Mouse (Mus musculus): ENCODE measurements at regions not wholly inside any gene's neighbourhood (a gene's known extent, or its start where the extent isn't known, plus 50 kb on each side); places are given as distances from the start of the nearest gene placed in this dataset.

GRCm38 (mm10) chr13:115541167-115541566 lies 439.4 kb upstream of the Itga1 start:
- H3K27me3 ChIP-seq (ENCODE audit: control insufficient read depth, insufficient read depth, low read length, poor library complexity, severe bottlenecking): no peaks in the 10 kb centered on the region
- no peaks in the 10 kb centered on the region for H3K36me3 ChIP-seq (ENCODE audit: control insufficient read depth, insufficient read depth, low read length, poor library complexity, severe bottlenecking)
- no peak overlapping the region for H3K9ac ChIP-seq (ENCODE audit: low read depth, poor library complexity, severe bottlenecking)
- no peak overlapping the region for H3K27ac ChIP-seq (ENCODE audit: insufficient read depth, low read length)
- no peak overlapping the region for H3K4me3 ChIP-seq (ENCODE audit: low read depth, low read length)
- H3K4me1 ChIP-seq (ENCODE audit: control insufficient read depth, insufficient read depth, low read length): no peaks in the 10 kb centered on the region
- TF ChIP-seq EP300 (IDR thresholded peaks at IDR 0.05; ENCODE audit: insufficient read depth, low read depth, low read length) (no peak), POLR2A (IDR thresholded peaks at IDR 0.05; ENCODE audit: insufficient read depth, low read length) (no peak), CTCF (IDR thresholded peaks at IDR 0.05; ENCODE audit: low read depth, low read length) (no peak)
- H3K9me3 ChIP-seq (replicated peaks; ENCODE audit: control insufficient read depth, insufficient read depth, low read length, poor library complexity, severe bottlenecking): no peaks in the 10 kb centered on the region

- H3K27ac ChIP-seq (ENCODE audit: insufficient read depth, low read length): no peak overlapping the region
- H3K4me1 ChIP-seq (ENCODE audit: control insufficient read depth, insufficient read depth, low read length): no peaks in the 10 kb centered on the region
- no peak overlapping the region for H3K9ac ChIP-seq (ENCODE audit: low read depth, poor library complexity, severe bottlenecking)
- H3K9me3 ChIP-seq (replicated peaks; ENCODE audit: control insufficient read depth, insufficient read depth, low read length, poor library complexity, severe bottlenecking): no peaks in the 10 kb centered on the region
- TF ChIP-seq POLR2A (IDR thresholded peaks at IDR 0.05; ENCODE audit: insufficient read depth, low read length): no peak
- TF ChIP-seq EP300 (IDR thresholded peaks at IDR 0.05; ENCODE audit: insufficient read depth, low read depth, low read length): no peak
- TF ChIP-seq CTCF (IDR thresholded peaks at IDR 0.05; ENCODE audit: low read depth, low read length): no peak
- H3K4me3 ChIP-seq (ENCODE audit: low read depth, low read length): no peak overlapping the region
- no peaks in the 10 kb centered on the region for H3K36me3 ChIP-seq (ENCODE audit: control insufficient read depth, insufficient read depth, low read length, poor library complexity, severe bottlenecking)
- no peaks in the 10 kb centered on the region for H3K27me3 ChIP-seq (ENCODE audit: control insufficient read depth, insufficient read depth, low read length, poor library complexity, severe bottlenecking)
Measured at GRCm38 (mm10) chr13:115535900-115536299, 434.1 kb upstream of the Itga1 start.

- H3K4me1 ChIP-seq (ENCODE audit: control insufficient read depth, insufficient read depth, low read length): no peaks in the 10 kb centered on the region
- no peak for TF ChIP-seq EP300 (IDR thresholded peaks at IDR 0.05; ENCODE audit: insufficient read depth, low read depth, low read length)
- no peak for TF ChIP-seq POLR2A (IDR thresholded peaks at IDR 0.05; ENCODE audit: insufficient read depth, low read length)
- no peak for TF ChIP-seq CTCF (IDR thresholded peaks at IDR 0.05; ENCODE audit: low read depth, low read length)
- H3K27ac ChIP-seq (ENCODE audit: insufficient read depth, low read length): no peak overlapping the region
- no peak overlapping the region for H3K4me3 ChIP-seq (ENCODE audit: low read depth, low read length)
- H3K36me3 ChIP-seq (ENCODE audit: control insufficient read depth, insufficient read depth, low read length, poor library complexity, severe bottlenecking): no peaks in the 10 kb centered on the region
- no peak overlapping the region for H3K9ac ChIP-seq (ENCODE audit: low read depth, poor library complexity, severe bottlenecking)
- no peaks in the 10 kb centered on the region for H3K27me3 ChIP-seq (ENCODE audit: control insufficient read depth, insufficient read depth, low read length, poor library complexity, severe bottlenecking)
- no peaks in the 10 kb centered on the region for H3K9me3 ChIP-seq (replicated peaks; ENCODE audit: control insufficient read depth, insufficient read depth, low read length, poor library complexity, severe bottlenecking)
Measured at GRCm38 (mm10) chr13:115513914-115514313, 412.1 kb upstream of the Itga1 start.

- TF ChIP-seq EP300 (IDR thresholded peaks at IDR 0.05; ENCODE audit: insufficient read depth, low read depth, low read length) (no peak), CTCF (IDR thresholded peaks at IDR 0.05; ENCODE audit: low read depth, low read length) (no peak), POLR2A (IDR thresholded peaks at IDR 0.05; ENCODE audit: insufficient read depth, low read length) (no peak)
- no peaks in the 10 kb centered on the region for H3K27me3 ChIP-seq (ENCODE audit: control insufficient read depth, insufficient read depth, low read length, poor library complexity, severe bottlenecking)
- H3K4me3 ChIP-seq (ENCODE audit: low read depth, low read length): no peak overlapping the region
- H3K4me1 ChIP-seq (ENCODE audit: control insufficient read depth, insufficient read depth, low read length): no peaks in the 10 kb centered on the region
- no peaks in the 10 kb centered on the region for H3K9me3 ChIP-seq (replicated peaks; ENCODE audit: control insufficient read depth, insufficient read depth, low read length, poor library complexity, severe bottlenecking)
- H3K27ac ChIP-seq (ENCODE audit: insufficient read depth, low read length): no peak overlapping the region
- H3K36me3 ChIP-seq (ENCODE audit: control insufficient read depth, insufficient read depth, low read length, poor library complexity, severe bottlenecking): no peaks in the 10 kb centered on the region
- H3K9ac ChIP-seq (ENCODE audit: low read depth, poor library complexity, severe bottlenecking): no peak overlapping the region
Measured at GRCm38 (mm10) chr13:115512214-115512613, 410.4 kb upstream of the Itga1 start.

GRCm38 (mm10) chr13:115508646-115509045 lies 406.9 kb upstream of the Itga1 start:
- Histone ChIP-seq H3K9me3 (replicated peaks; ENCODE audit: control insufficient read depth, insufficient read depth, low read length, poor library complexity, severe bottlenecking) (no peaks in the 10 kb centered on the region), H3K27ac (ENCODE audit: insufficient read depth, low read length) (no peak overlapping the region), H3K4me1 (ENCODE audit: control insufficient read depth, insufficient read depth, low read length) (no peaks in the 10 kb centered on the region), H3K36me3 (ENCODE audit: control insufficient read depth, insufficient read depth, low read length, poor library complexity, severe bottlenecking) (no peaks in the 10 kb centered on the region), H3K4me3 (ENCODE audit: low read depth, low read length) (no peak overlapping the region), H3K9ac (ENCODE audit: low read depth, poor library complexity, severe bottlenecking) (no peak overlapping the region), H3K27me3 (ENCODE audit: control insufficient read depth, insufficient read depth, low read length, poor library complexity, severe bottlenecking) (no peaks in the 10 kb centered on the region)
- no peak for TF ChIP-seq EP300 (IDR thresholded peaks at IDR 0.05; ENCODE audit: insufficient read depth, low read depth, low read length)
- TF ChIP-seq CTCF (IDR thresholded peaks at IDR 0.05; ENCODE audit: low read depth, low read length): no peak
- no peak for TF ChIP-seq POLR2A (IDR thresholded peaks at IDR 0.05; ENCODE audit: insufficient read depth, low read length)

GRCm38 (mm10) chr13:115494399-115494798 lies 392.6 kb upstream of the Itga1 start:
- H3K27me3 ChIP-seq (ENCODE audit: control insufficient read depth, insufficient read depth, low read length, poor library complexity, severe bottlenecking): no peaks in the 10 kb centered on the region
- H3K4me1 ChIP-seq (ENCODE audit: control insufficient read depth, insufficient read depth, low read length): no peaks in the 10 kb centered on the region
- TF ChIP-seq CTCF (IDR thresholded peaks at IDR 0.05; ENCODE audit: low read depth, low read length) (no peak), POLR2A (IDR thresholded peaks at IDR 0.05; ENCODE audit: insufficient read depth, low read length) (no peak)
- no peaks in the 10 kb centered on the region for H3K9me3 ChIP-seq (replicated peaks; ENCODE audit: control insufficient read depth, insufficient read depth, low read length, poor library complexity, severe bottlenecking)
- no peak overlapping the region for H3K9ac ChIP-seq (ENCODE audit: low read depth, poor library complexity, severe bottlenecking)
- no peaks in the 10 kb centered on the region for H3K36me3 ChIP-seq (ENCODE audit: control insufficient read depth, insufficient read depth, low read length, poor library complexity, severe bottlenecking)
- no peak overlapping the region for H3K27ac ChIP-seq (ENCODE audit: insufficient read depth, low read length)
- no peak overlapping the region for H3K4me3 ChIP-seq (ENCODE audit: low read depth, low read length)

All from ES-Bruce4 (cell line).